Mouse (Mus musculus) urinary bladder, postnatal 4 days (tissue): ENCODE measurements around the gene Tlr6.
A peak's percentile ranks its signal among the peaks of the same experiment; 100 is the strongest.

Experiments used
- DNase-seq, 2 experiments: peaks; one replicate each; pipeline ENCODE4 v3.0.0; 2021 to 2022; ENCODE audit warnings: low spot score in 2 of 2

Tlr6 gene

DNA sequence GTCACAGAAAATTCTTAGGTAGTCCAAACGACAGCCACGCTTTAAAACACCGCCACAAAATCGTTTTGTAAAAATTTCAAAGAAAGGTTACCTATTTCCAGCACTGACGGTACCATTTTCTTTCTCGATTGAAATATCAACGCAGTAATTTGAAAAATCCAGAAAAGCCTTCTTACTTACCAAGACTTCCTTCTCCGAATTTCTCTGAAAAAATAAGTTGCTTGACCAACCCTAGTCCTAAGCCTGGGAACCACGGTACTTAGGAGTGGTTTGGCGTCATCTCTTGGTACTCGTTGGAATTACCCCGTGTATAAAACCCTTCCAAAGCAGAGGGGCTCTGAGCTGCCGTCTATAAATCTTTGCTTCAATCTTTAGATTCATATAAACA, at the start of gene Tlr6:
TSS of gene Tlr6 (minus strand) at position 255 of the 388 bp plus-strand sequence.
- DNase-seq: peak in 1 of 2 experiments; percentile 65

- DNase-seq: no peak
Measured at GRCm38 (mm10) chr5:65006011-65006491, 46.2 kb upstream of the Tlr6 start.

DNA sequence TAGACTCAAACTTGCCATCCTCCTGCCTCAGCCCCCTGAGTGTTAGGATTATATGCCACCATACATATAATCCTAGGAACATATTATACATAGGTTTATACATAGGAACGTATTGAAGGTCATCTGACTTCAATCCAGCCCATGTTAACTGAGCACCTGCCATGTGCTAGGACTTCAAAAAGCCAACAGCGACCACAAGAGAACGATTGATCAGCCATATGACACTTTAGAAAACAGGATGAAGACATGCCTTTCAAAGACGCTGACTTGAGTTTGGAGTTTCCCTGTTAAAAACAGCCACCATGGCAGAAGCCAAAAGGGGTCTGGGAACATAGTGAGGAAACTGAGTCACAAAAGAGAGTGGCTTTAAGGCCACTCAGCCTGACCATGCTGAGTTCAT, 45.4 kb upstream of the Tlr6 start:
- DNase-seq: no peak

GRCm38 (mm10) chr5:65003946-65004535, 44.1 kb upstream of the Tlr6 start:
- no peak for DNase-seq

DNA sequence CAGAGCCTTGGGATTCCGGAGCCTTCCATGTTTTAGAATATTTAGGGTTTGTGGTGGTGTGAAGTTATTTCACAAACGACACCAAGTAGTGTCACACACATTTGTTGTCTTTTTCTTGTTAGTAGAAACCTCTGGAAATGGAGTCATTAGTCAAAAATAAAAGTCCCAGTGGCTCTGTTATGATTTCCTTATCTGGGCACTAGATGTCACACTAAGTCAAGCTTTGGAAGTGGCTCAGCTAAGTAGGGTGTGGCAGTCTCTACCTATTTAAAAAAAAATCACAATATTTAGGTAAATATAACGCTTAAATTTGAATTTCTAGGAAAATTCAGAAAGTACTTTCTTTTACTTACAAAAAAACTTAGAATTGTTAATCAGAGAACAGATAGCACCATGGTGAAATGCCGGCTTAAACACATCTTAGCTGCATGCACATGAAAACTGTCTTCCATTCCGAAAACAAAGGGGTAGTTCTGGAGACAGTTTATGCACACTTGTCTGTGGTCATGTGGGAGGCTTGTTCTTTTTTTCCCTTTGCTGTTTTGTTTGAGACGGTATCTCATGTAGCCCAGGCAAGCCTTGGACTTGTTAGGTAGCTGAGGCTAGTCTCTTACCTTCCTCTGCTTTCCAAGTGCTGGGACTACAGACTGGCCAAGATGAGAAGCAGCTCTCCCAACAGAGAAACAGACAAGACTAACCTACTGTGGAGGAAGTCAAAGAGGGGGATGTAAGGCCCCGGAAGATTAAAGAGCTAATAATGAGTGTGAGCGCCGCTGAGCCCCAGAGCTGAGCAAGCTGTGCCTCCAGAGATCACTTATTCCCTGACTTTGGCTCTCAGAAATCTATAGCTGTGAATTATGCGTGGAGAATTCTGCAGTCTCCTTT, 43.3 kb upstream of the Tlr6 start:
- DNase-seq: no peak

DNA sequence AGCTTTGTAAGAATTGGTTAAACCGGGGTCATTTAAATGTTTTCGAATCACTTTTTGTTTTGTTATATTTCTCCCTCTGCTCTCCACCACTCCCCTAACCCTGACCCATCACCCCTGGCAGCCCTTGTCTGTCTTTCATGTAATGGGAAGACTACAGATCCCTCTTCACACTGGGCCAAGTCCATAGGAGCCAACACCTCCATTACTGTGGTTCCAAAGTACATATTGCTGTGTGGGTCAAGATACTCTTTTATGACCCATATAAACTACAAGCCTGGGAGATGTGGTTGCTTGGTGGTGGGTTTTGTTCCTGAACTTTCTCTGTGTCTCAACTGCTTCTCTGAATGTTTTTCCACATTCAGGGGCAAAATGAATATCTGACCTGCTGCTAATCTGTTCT, 35.5 kb upstream of the Tlr6 start:
- no peak for DNase-seq

DNA sequence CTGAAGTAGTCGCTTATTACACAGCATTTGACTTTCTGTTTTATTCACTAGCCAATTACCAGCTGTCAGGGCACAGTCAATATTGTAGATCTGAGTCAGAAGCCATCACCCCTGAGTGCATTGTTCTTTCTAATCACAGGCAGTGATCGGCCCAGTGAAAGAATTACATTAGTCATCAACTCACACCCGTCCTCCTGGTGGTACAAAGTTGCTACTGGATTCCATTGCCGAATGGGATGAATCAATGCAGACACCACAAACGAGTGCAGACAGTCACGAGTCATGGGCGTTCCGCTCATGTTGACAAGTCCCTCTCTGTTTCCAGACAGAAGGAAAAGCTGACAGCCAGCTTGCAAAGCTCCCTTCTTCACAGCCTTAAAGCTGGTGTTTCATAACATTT, 32.6 kb upstream of the Tlr6 start:
- DNase-seq: no peak

- DNase-seq: no peak
Measured at GRCm38 (mm10) chr5:64989940-64990339, 30.0 kb upstream of the Tlr6 start.

- no peak for DNase-seq
Measured at GRCm38 (mm10) chr5:64985971-64986370, 26.1 kb upstream of the Tlr6 start.

DNA sequence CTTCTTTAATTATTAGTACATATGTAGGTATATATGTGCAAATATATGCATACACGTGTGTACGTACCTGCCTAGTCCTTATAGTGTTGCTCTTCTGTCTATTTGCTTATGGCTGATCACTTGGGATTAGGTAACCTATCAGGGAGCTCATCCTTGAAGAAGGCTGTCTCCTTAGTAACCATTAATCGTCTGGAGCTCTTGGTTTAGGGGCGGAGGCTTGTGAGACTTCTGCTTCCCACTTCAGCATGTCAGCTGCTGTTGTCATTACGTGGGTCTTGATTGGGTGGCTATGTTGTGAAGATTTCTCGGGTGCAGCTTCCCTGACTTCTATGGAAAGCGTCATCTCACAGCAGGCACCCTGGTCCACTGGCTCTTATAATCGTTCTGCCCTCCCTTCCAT, 17.2 kb upstream of the Tlr6 start:
- no peak for DNase-seq

DNA sequence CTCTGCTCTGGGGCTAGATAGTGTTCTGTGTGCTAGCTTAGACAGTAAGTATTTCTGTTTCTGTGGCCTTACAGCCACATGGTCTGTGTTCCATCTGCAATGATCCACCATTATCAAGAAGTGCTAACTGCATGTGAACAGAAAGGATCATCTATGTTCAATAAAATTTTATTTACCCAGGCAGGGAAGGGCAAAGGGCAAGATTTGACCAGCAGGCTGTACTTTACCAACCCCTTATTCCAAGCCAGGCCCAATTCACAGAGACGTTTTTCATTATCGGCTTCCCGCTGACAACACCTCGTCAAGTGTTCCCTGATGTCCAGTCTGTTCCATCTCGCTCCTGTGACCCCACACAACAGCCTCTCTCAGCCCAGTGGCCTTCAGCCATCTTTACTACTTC, 15.2 kb upstream of the Tlr6 start:
- DNase-seq: no peak

GRCm38 (mm10) chr5:64969861-64970771, 10.2 kb upstream of the Tlr6 start, which contains the start of gene Fam114a1:
Fam114a1 (plus strand) TSS chr5:64970071.
- peak; percentile 81 to 84 for DNase-seq

- peak in 1 of 2 experiments; percentile 23 for DNase-seq
Measured at GRCm38 (mm10) chr5:64968961-64969860, 9.3 kb upstream of the Tlr6 start.

- no peak for DNase-seq
Measured at GRCm38 (mm10) chr5:64963735-64964134, 3.8 kb upstream of the Tlr6 start.

DNA sequence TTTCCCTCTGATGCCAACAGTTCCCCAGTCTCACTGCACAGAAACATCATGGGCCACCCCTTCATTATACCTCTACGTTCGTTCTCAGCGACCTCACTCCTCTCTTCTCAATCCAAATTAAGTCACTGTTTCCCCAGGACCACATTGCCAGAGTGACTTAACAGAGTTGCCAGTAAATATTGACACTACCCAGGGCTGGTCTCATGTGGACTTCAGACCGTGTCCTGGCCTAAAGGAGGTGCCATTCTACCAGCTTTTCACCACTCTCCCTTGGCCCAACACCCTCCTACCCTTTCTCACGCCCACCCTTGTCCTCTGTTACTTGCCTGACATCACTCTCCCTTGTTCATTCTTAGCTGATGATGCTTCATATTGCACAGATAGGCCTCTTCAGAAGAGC, 3.4 kb upstream of the Tlr6 start:
- no peak for DNase-seq

DNA sequence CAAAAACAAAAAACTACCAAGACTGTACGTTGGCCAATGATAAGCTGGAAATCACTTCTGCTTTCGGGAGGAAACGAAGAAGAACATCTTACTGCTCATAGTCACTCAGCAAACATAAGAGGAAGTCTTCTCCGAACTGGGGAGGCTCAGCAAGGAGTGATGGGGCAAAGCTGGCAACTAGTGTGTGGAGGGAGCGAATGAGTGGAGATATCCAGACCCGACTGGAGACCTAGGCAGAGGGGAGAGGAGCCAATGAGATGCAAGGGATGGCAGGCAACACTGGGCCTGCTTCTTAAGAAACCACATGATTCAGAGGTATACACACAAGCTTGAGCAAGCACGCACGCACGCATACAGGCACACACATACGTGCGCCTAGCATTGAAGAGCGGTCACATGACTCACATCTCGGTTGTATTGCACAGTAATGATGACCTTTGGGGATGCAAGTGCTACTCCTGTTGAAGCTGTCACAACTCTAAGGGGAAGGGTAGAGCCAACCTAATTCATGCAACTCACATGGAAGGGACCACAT, 1.0 kb upstream of the Tlr6 start:
- no peak for DNase-seq

DNA sequence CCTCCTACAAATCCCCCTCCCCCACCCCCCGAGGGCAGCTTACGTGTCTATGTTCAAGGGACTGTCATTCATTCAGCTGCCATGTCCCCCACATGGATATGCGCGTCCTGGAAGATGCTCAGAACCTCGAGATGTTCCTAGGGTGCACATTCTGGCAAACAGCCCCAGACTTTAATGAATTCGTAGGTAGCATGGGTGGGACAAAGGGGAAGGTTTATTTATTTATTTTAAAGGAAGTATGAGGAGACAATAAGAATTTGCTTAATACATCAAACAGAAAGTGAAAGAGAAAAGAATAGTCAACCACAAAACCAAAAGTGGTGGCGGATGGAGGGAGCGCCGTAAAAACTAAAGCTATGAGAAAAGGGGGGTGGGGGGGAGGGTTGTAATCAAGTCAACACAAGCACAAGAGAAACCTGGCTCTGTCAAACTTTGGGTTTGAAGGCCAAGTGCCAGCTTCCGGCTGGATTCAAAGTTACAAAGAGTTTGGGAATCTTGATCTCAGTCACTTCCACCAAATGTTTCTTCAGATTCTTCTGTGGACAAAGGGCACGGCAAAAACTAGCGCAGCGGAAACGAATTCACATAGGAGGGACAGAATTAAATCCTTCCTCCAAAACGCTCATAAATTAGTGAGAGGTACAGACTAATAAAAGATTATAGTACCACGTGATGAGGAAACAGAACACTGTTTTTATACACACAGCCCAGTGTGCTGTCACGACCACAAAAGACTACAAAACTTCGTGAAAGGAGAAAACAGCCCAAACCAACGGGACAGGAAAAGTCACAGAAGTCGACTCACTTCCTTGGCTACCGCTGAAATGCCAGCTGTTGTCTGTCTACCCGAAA, 680 bp downstream of the Tlr6 start:
- no peak for DNase-seq

GRCm38 (mm10) chr5:64954931-64955330, 5.0 kb downstream of the Tlr6 start:
- no peak for DNase-seq

- DNase-seq: no peak
Measured at GRCm38 (mm10) chr5:64951486-64951885, 8.4 kb downstream of the Tlr6 start.

DNA sequence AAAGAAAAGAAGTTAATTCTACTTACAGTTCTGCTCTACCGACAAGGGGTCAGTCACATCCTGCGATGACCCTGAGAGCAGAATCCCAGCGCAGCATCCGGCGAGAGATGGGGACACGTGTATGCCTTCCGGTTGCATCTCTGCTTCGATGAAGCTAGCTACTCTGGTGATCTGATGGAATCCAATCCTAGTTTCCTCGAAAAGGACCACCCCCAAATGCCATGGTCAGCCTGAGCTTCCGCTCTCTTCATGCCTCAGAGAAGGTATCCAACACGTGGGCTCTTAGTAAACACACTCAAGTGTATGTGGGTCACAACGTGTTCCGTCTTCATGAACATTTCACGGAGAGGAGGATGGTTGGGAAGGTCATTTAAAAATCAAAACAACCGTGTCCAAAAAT, 27.1 kb downstream of the Tlr6 start:
- DNase-seq: no peak
